Mouse (Mus musculus) G1E-ER4 (cell line): ENCODE measurements around the gene B4galt3. TPM values are rescaled to one million over a fixed set of nuclear protein-coding genes. Genes with fewer than 3 reads are reported as not detected.

Source experiments
- GATA1 ChIP-seq: IDR thresholded peaks from one replicate; pipeline ENCODE4 v1.8.0; 2012; ENCODE audit warnings: low read length, inconsistent platforms
- polyA plus RNA-seq: library from polyadenylated mRNA; stranded (reverse); fragments of >175 nt; gene quantifications from 2 replicates; pipeline ENCODE4 v1.2.3, GENCODE M21; 2012

The B4galt3 gene
- polyA plus RNA-seq, 1 experiment: 32.7 TPM

- TF ChIP-seq GATA1: no peak
Measured at GRCm38 (mm10) chr1:171285096-171285892, 15.2 kb downstream of the B4galt3 start.

GRCm38 (mm10) chr1:171286517-171286916 is 16.4 kb downstream of the B4galt3 start:
- TF ChIP-seq GATA1: no peak

GRCm38 (mm10) chr1:171287136-171288081 is 17.3 kb downstream of the B4galt3 start, which contains the start of gene Usp21:
Usp21 (minus strand) TSS chr1:171287991.
- TF ChIP-seq GATA1: no peak

- no peak for TF ChIP-seq GATA1
Measured at GRCm38 (mm10) chr1:171288328-171288727, 18.2 kb downstream of the B4galt3 start.

- TF ChIP-seq GATA1: no peak
Measured at GRCm38 (mm10) chr1:171293351-171293750, 23.2 kb downstream of the B4galt3 start.

GRCm38 (mm10) chr1:171293906-171294297 is 23.8 kb downstream of the B4galt3 start:
- no peak for TF ChIP-seq GATA1

GRCm38 (mm10) chr1:171294298-171295062 is 24.4 kb downstream of the B4galt3 start, which contains the start of gene Ufc1:
Ufc1 (minus strand) TSS chr1:171295024.
- no peak for TF ChIP-seq GATA1

GRCm38 (mm10) chr1:171295063-171295402 is 24.9 kb downstream of the B4galt3 start:
- no peak for TF ChIP-seq GATA1

GRCm38 (mm10) chr1:171298226-171298625 is 28.1 kb downstream of the B4galt3 start:
- TF ChIP-seq GATA1: no peak

GRCm38 (mm10) chr1:171309321-171309720 is 39.2 kb downstream of the B4galt3 start:
- no peak for TF ChIP-seq GATA1

GRCm38 (mm10) chr1:171319748-171320147 is 49.6 kb downstream of the B4galt3 start:
- no peak for TF ChIP-seq GATA1

- no peak for TF ChIP-seq GATA1
Measured at GRCm38 (mm10) chr1:171320151-171320550, 50.0 kb downstream of the B4galt3 start.

GRCm38 (mm10) chr1:171321415-171321814 is 51.3 kb downstream of the B4galt3 start:
- no peak for TF ChIP-seq GATA1

GRCm38 (mm10) chr1:171322012-171322411 is 51.9 kb downstream of the B4galt3 start:
- no peak for TF ChIP-seq GATA1

GRCm38 (mm10) chr1:171325571-171325970 is 55.4 kb downstream of the B4galt3 start:
- TF ChIP-seq GATA1: no peak

Other genes starting within 250 kb of the B4galt3 start
- gene Fcgr3, start 205.4 kb upstream of the B4galt3 start, polyA plus RNA-seq: 0.04 and 0.13 TPM in 2 replicates
- gene Cfap126, start 156.4 kb upstream of the B4galt3 start, polyA plus RNA-seq: 0.67 and 1.5 TPM in 2 replicates
- gene Sdhc, start 119.7 kb upstream of the B4galt3 start, polyA plus RNA-seq: 51.9 and 128 TPM in 2 replicates
- 0.14 TPM in 1 of 2 replicates, not detected in the other for gene Mpz, start 119.6 kb upstream of the B4galt3 start, polyA plus RNA-seq
- gene Pcp4l1, start 74.1 kb upstream of the B4galt3 start, polyA plus RNA-seq: not detected in 2 replicates
- gene Nr1i3, start 56.4 kb upstream of the B4galt3 start, polyA plus RNA-seq: 0.40 and 0.42 TPM in 2 replicates
- gene Tomm40l, start 47.8 kb upstream of the B4galt3 start, polyA plus RNA-seq: 50.2 and 61.5 TPM in 2 replicates
- not detected in 2 replicates for gene Apoa2, start 45.3 kb upstream of the B4galt3 start, polyA plus RNA-seq
- gene Fcer1g, start 36.0 kb upstream of the B4galt3 start, polyA plus RNA-seq: not detected in 2 replicates
- gene Adamts4, start 19.9 kb upstream of the B4galt3 start, polyA plus RNA-seq: 0.09 TPM in 2 replicates
- gene Ndufs2, start 18.9 kb upstream of the B4galt3 start, polyA plus RNA-seq: 40.4 and 106 TPM in 2 replicates
- gene Ppox, start 10.9 kb downstream of the B4galt3 start, polyA plus RNA-seq: 38.6 and 45.3 TPM in 2 replicates
- 49.8 and 54.4 TPM in 2 replicates for gene Usp21, start 17.7 kb downstream of the B4galt3 start, polyA plus RNA-seq
- gene Ufc1, start 24.7 kb downstream of the B4galt3 start, polyA plus RNA-seq: 51.5 and 62.9 TPM in 2 replicates
- gene Dedd, start 58.8 kb downstream of the B4galt3 start, polyA plus RNA-seq: 25.2 and 28.3 TPM in 2 replicates
- 14.2 and 16.9 TPM in 2 replicates for gene Nit1, start 75.3 kb downstream of the B4galt3 start, polyA plus RNA-seq
- gene Pfdn2, start 75.3 kb downstream of the B4galt3 start, polyA plus RNA-seq: 19.0 and 19.9 TPM in 2 replicates
- gene Klhdc9, start 90.5 kb downstream of the B4galt3 start, polyA plus RNA-seq: 0.48 and 0.63 TPM in 2 replicates
- not detected in 2 replicates for gene Nectin4, start 99.8 kb downstream of the B4galt3 start, polyA plus RNA-seq
- gene Arhgap30, start 118.6 kb downstream of the B4galt3 start, polyA plus RNA-seq: 0.95 and 1.1 TPM in 2 replicates
- gene Usf1, start 141.0 kb downstream of the B4galt3 start, polyA plus RNA-seq: 35.2 and 37.5 TPM in 2 replicates
- gene Tstd1, start 148.5 kb downstream of the B4galt3 start, polyA plus RNA-seq: 0.22 TPM in 1 of 2 replicates, not detected in the other
- not detected in 2 replicates for gene F11r, start 167.2 kb downstream of the B4galt3 start, polyA plus RNA-seq
- gene Alyref2, start 233.2 kb downstream of the B4galt3 start, polyA plus RNA-seq: 12.2 and 15.6 TPM in 2 replicates